Mouse (Mus musculus) heart, postnatal 0 days (tissue): ENCODE measurements at regions not wholly inside any gene's neighbourhood (a gene's known extent, or its start where the extent isn't known, plus 50 kb on each side); places are given as distances from the start of the nearest gene placed in this dataset.

ENCODE experiments used
- ATAC-seq: fragments of 200-750 bp; cut with Nextera tagmentation; 2 replicates; pipeline ENCODE4 v1.8.0; 2017; ENCODE audit warnings: low read depth, moderate number of reproducible peaks, moderate library complexity; ENCODE audit not compliant: insufficient read depth
- DNase-seq: peaks from one replicate; pipeline ENCODE4 v3.0.0-alpha.2; 2016; ENCODE audit warnings: low spot score
- H3K27ac ChIP-seq: fragments of 300-500 bp; sonication (generic); 2 replicates; pipeline ENCODE4 v1.5.1; 2014; ENCODE audit warnings: low read depth, mild to moderate bottlenecking
- H3K27me3 ChIP-seq: fragments of 300-500 bp; sonication (generic); 2 replicates; pipeline ENCODE4 v1.6.1; 2014; ENCODE audit warnings: low read length, mixed read lengths; ENCODE audit not compliant: control insufficient read depth, insufficient read depth
- H3K36me3 ChIP-seq: fragments of 300-500 bp; sonication (generic); replicated peaks from 2 replicates; pipeline ENCODE4 v1.6.1; 2014; ENCODE audit warnings: low read length, mixed read lengths; ENCODE audit not compliant: control insufficient read depth, insufficient read depth
- H3K4me1 ChIP-seq: fragments of 300-500 bp; sonication (generic); 2 replicates; pipeline ENCODE4 v1.6.1; 2014; ENCODE audit warnings: antibody characterized with exemption; ENCODE audit not compliant: control insufficient read depth, insufficient read depth
- H3K4me2 ChIP-seq: fragments of 300-500 bp; sonication (generic); 2 replicates; pipeline ENCODE4 v1.6.1; 2014; ENCODE audit warnings: low read depth, mild to moderate bottlenecking, low read length, moderate library complexity
- H3K4me3 ChIP-seq: fragments of 300-500 bp; sonication (generic); 2 replicates; pipeline ENCODE4 v1.5.1; 2014; ENCODE audit warnings: low read depth, low read length
- H3K9ac ChIP-seq: fragments of 300-500 bp; sonication (generic); replicated peaks from 2 replicates; pipeline ENCODE4 v1.6.1; 2014; ENCODE audit warnings: low read depth, low read length, mixed read lengths
- H3K9me3 ChIP-seq: fragments of 300-500 bp; sonication (generic); replicated peaks from 2 replicates; pipeline ENCODE4 v1.6.1; 2016; ENCODE audit warnings: low read length; ENCODE audit not compliant: control insufficient read depth
- CTCF ChIP-seq: IDR thresholded peaks from 2 replicates; pipeline ENCODE4 v1.5.1; 2016; ENCODE audit warnings: antibody characterized with exemption, control low read depth, low read depth
- EP300 ChIP-seq: IDR thresholded peaks from 2 replicates; pipeline ENCODE4 v1.6.1; 2016; ENCODE audit warnings: antibody characterized with exemption, low read depth
- whole genome bisulfite sequencing: fragments of 180-500 bp; shearing (Covaris S2); extraction: QIAGEN DNeasy Blood & Tissue Kit; methylation state at CpG from one replicate; pipeline ENCODE4 v1.1.7; 2014; 5-methylcytosine and 5-hydroxymethylcytosine counted together

DNA sequence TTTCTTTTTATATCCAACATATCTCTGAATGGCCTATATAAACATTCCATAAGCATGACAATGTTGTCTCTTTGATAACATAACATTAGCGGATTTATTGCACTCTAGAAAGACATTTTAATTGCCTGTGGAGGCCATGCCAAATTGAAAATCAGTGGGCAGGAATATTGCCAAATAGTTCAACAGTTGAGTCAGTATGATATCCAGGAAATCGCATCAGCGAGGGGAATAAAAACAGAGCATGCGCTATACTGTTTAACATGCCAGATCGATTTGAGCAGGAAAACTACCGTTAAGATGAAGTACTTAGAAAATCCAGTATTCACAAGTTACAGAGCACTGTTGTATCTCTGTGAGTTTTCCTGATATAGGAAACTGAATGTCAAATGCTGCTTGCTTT, 1238.6 kb upstream of the Tenm3 start:
- Histone ChIP-seq H3K27me3 (no peaks in the 10 kb centered on the region), H3K4me3 (no peak overlapping the region), H3K36me3 (no peaks in the 10 kb centered on the region), H3K4me2 (no peak overlapping the region), H3K27ac (no peak overlapping the region), H3K4me1 (no peaks in the 10 kb centered on the region), H3K9ac (no peak overlapping the region), H3K9me3 (no peaks in the 10 kb centered on the region)
- ATAC-seq: no peak
- no peak for TF ChIP-seq EP300
- no peak for TF ChIP-seq CTCF
- no peak for DNase-seq
- 56% methylated on average over 6 of the region's 6 CpGs for WGBS

DNA sequence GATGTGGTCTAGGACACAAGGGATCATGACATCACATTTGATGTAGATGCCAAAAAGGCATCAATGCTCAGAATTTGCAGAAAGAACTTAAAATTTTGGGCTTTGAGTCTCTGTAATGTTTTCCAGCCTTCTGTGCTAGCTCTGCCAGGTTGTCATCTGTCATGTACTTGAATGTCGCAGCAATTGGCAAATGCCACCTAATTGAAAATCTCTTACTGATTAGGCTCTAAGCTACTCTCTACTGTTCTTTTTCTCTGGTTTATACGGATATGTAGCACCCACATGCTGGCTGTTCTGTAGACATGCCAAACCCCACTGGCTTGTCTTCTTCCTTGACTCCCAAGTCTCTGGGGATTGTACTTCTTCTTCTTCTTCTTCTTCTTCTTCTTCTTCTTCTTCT, 1193.3 kb upstream of the Tenm3 start:
- Histone ChIP-seq H3K9ac (no peak overlapping the region), H3K36me3 (no peaks in the 10 kb centered on the region), H3K27me3 (no peaks in the 10 kb centered on the region), H3K4me1 (no peaks in the 10 kb centered on the region), H3K4me2 (no peak overlapping the region), H3K9me3 (no peaks in the 10 kb centered on the region), H3K27ac (no peak overlapping the region), H3K4me3 (no peak overlapping the region)
- no peak for TF ChIP-seq EP300
- TF ChIP-seq CTCF: no peak
- WGBS: 49% methylated on average over 2 of the region's 2 CpGs
- ATAC-seq: no peak
- DNase-seq: no peak

DNA sequence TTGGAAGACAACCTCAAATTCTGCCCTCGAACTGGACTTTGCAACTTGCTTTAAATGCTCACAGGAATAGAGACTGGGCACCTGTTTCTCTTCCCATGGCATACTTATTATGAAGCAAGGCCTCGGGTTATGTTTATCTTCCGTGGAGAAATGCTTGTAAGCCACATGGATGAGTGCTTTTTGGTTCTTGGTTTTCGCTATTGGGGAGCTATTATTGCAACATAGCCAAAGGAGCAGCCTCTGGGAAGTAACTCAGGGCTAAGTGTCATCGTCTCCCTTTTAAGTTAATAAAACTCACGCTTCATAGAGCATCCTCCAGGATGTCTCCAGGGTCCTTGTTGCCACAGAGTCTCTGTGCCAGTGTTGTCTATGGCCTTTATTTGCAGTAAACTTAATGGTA, 1183.8 kb upstream of the Tenm3 start:
- no peaks in the 10 kb centered on the region for H3K4me1 ChIP-seq
- no peak for ATAC-seq

DNA sequence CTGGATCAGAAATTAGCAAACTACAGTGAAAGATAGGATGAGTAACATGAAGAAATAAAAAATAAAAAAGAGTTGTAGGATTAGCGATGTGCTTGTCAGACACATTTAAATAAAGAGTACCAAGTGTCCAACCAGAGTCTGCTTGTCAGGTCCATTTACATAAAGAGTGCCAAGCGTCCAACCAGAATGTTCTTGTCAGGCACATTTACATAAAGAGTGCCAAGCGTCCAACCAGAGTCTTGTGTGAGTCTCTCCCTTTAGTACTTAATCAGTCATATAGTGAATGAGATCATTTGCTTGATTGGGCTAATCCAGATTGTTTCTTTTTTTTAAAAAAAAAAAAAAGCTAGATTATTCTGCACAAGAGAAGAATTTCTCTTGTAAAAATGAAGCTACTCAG, 1163.8 kb upstream of the Tenm3 start:
- TF ChIP-seq CTCF: no peak
- no peak for TF ChIP-seq EP300
- DNase-seq: no peak
- no peaks in the 10 kb centered on the region for H3K4me1 ChIP-seq
- peaks cover 5% of the 10 kb centered on the region; the same call in 1 of the 2 replicates for H3K9me3 ChIP-seq
- H3K9ac ChIP-seq: no peak overlapping the region
- no peak overlapping the region for H3K27ac ChIP-seq
- no peaks in the 10 kb centered on the region for H3K36me3 ChIP-seq
- no peak overlapping the region for H3K4me3 ChIP-seq
- 74% methylated on average over 3 of the region's 3 CpGs for WGBS
- no peaks in the 10 kb centered on the region for H3K27me3 ChIP-seq
- no peak for ATAC-seq
- H3K4me2 ChIP-seq: no peak overlapping the region

More for the DNA sequence above, 1183.8 kb upstream of the Tenm3 start:
- Histone ChIP-seq H3K9me3 (no peaks in the 10 kb centered on the region), H3K36me3 (no peaks in the 10 kb centered on the region), H3K27ac (no peak overlapping the region), H3K4me3 (no peak overlapping the region), H3K9ac (no peak overlapping the region), H3K27me3 (no peaks in the 10 kb centered on the region), H3K4me2 (no peak overlapping the region)
- 67% methylated on average over 6 of the region's 6 CpGs for WGBS
- TF ChIP-seq EP300 (no peak), CTCF (no peak)
- DNase-seq: no peak

DNA sequence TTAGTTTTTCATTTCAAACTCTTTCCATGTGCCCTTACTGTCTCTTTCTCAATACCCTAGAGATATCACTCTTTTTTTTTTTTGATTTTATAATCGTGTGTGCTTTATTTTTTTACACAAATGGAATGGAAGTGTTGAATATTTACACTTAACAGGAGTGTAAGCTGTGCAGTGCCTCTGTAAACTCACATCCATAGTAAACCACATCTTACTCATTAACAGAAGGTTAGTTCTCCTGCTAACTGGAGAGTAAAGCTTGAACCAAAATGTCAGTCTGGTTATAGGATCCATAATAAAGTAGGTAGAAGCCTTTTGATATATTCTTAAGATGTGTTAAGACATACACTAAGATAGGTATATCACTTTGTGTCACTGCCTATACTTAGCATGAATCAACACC, 1160.5 kb upstream of the Tenm3 start:
- no peak for TF ChIP-seq EP300
- TF ChIP-seq CTCF: no peak
- Histone ChIP-seq H3K4me3 (no peak overlapping the region), H3K9me3 (no peaks in the 10 kb centered on the region), H3K4me2 (no peak overlapping the region), H3K9ac (no peak overlapping the region), H3K36me3 (no peaks in the 10 kb centered on the region), H3K4me1 (no peaks in the 10 kb centered on the region), H3K27ac (no peak overlapping the region), H3K27me3 (no peaks in the 10 kb centered on the region)
- DNase-seq (no peak), ATAC-seq (no peak)
- WGBS: 15% methylated on average over 1 of the region's 1 CpGs

DNA sequence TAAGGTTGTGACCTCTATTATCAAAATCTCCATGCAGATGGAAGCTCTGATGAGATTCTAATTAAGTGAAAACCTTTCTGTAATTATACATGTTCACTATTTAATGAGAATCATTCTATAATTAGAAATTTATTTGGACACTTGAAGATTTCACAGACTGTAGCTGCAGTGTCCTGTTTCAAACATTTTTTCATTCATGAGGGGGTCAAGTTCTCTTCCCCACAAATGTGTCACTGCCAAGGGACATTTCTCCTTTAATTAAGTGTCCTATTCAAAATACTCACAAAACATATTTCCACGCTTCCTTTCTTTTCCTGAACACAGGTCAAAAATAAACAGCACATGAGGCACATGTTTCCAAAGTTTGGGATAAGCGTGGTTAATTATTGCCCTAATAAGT, 1159.9 kb upstream of the Tenm3 start:
- no peak overlapping the region for H3K9ac ChIP-seq
- no peak overlapping the region for H3K27ac ChIP-seq
- H3K27me3 ChIP-seq: no peaks in the 10 kb centered on the region
- 70% methylated on average over 2 of the region's 2 CpGs for WGBS
- no peaks in the 10 kb centered on the region for H3K9me3 ChIP-seq
- no peaks in the 10 kb centered on the region for H3K36me3 ChIP-seq
- H3K4me1 ChIP-seq: no peaks in the 10 kb centered on the region
- no peak for DNase-seq
- no peak overlapping the region for H3K4me2 ChIP-seq
- no peak for ATAC-seq
- TF ChIP-seq CTCF (no peak), EP300 (no peak)
- H3K4me3 ChIP-seq: no peak overlapping the region
